Mouse (Mus musculus): ENCODE data around the gene Klhl3.

- TF ChIP-seq EP300 (IDR thresholded peaks at IDR 0.05; ENCODE audit: insufficient read depth, low read depth, low read length) = no peak
- TF ChIP-seq CTCF (IDR thresholded peaks at IDR 0.05) = no peak
- no peak for TF ChIP-seq POLR2A (IDR thresholded peaks at IDR 0.05; ENCODE audit: insufficient read depth, low read depth, low read length)
Measured at GRCm38 (mm10) chr13:58008038-58008364, 105.4 kb downstream of the Klhl3 start.

Measured in heart, adult 2 months (tissue).